Mouse (Mus musculus): ENCODE measurements around the gene Fam19a3. TPM values are rescaled to one million over a fixed set of nuclear protein-coding genes. Genes with fewer than 3 reads are reported as not detected.

Gene Fam19a3
- total RNA-seq, 2 experiments from 2014 or later: 3.8 TPM

GRCm38 (mm10) chr3:104792360-104793270 is 11.0 kb upstream of the Fam19a3 start:
- DNase-seq: no peak

DNA sequence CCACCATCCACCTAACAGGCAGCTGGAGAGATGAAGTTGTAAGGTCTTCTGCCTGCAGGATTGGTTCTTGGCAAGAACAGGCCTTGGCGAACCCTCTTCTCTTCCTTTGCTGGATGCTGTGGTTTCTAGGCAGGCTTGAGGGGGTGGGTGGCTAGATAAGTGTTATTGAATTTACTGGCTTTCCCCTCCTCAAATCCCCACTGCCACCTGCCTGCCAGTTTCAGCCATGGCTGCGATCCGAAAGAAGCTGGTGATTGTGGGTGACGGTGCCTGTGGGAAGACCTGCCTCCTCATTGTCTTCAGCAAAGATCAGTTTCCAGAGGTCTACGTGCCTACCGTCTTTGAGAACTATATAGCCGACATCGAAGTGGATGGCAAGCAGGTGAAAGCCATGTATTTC is 10.0 kb upstream of the Fam19a3 start:
- DNase-seq: no peak

- DNase-seq: no peak
These were observed 9.4 kb upstream of the Fam19a3 start for GRCm38 (mm10) chr3:104791017-104791416.

DNA sequence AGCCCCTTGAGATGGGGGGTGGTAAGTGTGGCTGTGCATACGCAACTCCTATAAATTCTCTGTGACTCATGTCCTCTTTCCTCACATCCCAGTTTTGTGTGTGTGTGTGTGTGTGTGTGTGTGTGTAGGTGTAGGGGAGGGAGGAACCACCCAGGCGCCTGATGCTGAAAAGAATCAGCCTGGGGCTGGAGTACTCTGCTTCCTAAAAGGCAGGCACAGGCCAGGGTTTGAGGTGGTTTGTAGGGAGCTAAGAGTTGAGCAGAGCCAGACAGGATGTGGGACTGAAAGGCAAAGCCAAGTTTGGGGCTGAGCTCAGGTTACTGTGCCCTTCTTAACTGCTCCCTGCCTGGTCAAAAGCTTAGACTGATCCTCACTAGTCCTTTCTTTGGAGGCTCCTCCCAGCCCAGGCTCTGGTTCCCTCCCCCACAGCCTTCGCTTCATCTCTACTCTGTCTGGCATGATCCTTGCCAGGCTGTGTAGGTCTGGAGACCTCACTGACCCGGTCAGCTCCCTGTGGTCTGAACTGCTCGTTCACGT is 8.8 kb upstream of the Fam19a3 start:
- DNase-seq: no peak

DNA sequence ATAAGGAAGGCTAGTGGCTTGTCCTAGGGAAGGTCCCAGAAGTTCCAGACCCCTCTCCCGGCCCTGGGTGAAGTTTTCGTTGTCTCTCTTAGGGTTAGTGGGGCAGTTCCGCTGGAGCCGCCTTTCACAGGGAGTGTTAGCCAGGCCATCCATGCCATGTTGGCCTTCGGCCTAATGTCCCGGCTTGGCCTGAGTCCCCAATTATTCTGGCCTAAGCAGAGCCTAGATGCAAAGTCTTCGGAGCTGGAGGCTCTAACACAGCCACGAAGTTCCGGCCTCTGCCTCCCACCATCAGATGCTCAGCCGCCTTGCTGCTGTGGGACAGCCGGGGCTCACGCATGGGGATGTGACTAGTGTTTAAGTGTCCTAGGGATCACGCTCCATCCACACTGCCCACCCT is 8.2 kb upstream of the Fam19a3 start:
- DNase-seq: no peak

- DNase-seq: no peak
These were observed 7.6 kb upstream of the Fam19a3 start for GRCm38 (mm10) chr3:104789312-104789605.

DNA sequence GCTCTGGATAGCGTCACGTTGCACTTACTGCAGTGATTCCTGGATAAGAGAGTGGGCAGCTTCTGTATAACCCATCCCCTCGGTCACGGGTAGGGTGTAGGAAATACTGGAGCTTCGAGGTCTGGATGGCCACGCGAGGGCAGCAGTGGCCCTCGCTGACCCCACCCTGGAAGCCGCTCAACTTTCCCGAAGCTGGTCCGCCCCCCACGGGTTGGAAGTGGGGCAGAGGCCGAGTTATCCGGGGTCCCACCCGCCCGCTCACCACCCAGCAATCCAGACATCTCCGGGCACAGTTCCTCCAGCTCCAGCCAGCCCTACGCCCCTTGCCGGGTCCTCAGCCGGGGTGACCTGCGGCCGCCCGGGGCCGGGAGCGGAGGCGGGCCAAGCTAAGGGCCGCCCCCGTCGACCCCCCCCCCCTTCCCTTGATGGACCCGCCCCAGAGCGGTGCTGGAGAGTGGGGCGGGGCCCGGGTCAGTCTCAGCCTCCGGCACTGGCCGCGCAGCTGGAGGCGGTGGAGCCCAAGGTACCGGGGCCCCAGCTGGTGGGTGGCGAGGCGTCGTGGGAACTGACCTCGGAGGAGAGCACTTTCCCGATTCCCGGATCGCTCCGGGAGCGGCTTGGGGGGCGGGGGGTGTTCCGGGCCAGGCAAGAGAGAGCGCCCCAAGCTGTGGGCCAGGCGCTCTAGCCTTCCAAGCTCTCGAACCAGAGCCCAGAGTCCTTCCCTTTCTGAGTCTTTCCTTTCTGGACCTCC is 7.1 kb upstream of the Fam19a3 start:
- DNase-seq: peak; percentile 88

GRCm38 (mm10) chr3:104788075-104788474 is 6.4 kb upstream of the Fam19a3 start, which contains the start of gene Rhoc:
Gene Rhoc (plus strand): TSS chr3:104788375.
- no peak for DNase-seq

DNA sequence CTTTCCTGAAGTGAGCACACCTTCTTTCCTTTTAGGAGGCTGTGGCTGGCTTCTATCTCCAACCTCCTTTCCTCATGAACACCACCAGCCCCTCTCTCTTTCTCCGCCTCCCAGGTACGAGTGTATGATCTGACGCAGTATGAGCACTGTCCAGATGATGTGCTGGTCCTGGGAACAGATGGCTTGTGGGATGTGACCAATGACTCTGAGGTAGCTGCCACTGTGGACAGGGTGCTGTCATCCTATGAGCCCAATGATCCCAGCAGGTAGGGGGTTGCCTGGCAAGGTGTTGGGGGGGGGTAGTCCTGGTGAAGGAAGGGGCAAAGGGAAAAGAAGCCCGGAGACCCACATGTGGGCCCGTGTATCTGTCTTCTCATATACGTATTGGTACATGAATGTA is 3.6 kb upstream of the Fam19a3 start:
- no peak for DNase-seq

DNA sequence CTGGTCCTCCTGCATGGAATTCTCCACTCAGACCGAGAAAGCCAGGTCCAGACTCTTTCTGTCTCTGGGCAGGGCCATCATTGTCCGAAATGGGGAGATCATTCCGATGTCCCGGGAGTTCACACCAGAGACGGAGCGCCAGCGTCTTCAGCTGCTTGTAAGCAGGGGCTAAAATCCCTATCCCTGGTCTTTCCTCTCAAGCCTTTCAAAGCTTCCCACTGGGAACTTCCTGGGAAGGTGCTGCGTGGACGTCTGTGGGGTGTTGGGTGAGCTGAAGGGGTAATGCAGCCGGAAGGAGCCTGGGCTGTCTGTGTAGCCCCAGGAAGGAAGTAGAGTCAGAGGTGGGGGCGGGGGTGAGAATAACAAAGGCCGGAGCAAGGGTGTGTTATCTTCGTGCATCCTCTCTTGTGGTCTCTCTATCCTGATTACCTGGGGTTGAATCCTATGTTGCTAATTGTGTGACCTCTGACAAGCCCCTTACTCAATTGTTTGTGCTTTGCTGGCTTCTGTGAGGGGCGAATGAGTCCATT is 2.4 kb upstream of the Fam19a3 start:
- DNase-seq: no peak

DNA sequence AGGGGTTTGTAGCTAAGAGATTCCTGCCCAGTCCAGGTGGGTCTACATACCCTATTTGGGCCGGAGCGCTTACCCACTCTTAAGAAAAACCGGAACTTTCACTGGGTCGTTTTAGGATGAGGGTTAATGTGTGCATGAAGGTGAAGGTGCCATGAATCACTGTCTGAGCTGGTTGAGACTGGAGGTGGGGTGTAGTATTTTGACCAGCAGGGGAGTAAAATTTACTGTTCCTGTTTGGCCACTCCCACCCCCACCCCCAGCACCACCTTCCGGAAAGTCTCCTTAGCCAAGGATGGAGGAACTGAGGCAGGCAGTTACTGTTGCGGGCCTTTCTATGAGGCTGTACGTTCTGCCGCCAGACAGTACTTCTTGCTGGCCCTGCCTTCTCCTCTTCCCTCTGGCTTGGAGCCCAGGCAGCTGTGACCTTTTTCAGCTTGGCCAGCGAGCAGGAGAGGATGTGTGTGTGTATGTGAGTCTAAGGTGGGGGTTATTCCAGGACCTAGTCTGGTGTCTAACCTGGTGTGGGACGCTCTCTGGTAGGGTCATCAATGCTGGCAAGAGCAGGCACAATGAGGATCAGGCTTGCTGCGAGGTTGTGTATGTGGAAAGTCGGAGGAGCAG is 531 bp upstream of the Fam19a3 start:
- peak; percentile 77 for DNase-seq

DNA sequence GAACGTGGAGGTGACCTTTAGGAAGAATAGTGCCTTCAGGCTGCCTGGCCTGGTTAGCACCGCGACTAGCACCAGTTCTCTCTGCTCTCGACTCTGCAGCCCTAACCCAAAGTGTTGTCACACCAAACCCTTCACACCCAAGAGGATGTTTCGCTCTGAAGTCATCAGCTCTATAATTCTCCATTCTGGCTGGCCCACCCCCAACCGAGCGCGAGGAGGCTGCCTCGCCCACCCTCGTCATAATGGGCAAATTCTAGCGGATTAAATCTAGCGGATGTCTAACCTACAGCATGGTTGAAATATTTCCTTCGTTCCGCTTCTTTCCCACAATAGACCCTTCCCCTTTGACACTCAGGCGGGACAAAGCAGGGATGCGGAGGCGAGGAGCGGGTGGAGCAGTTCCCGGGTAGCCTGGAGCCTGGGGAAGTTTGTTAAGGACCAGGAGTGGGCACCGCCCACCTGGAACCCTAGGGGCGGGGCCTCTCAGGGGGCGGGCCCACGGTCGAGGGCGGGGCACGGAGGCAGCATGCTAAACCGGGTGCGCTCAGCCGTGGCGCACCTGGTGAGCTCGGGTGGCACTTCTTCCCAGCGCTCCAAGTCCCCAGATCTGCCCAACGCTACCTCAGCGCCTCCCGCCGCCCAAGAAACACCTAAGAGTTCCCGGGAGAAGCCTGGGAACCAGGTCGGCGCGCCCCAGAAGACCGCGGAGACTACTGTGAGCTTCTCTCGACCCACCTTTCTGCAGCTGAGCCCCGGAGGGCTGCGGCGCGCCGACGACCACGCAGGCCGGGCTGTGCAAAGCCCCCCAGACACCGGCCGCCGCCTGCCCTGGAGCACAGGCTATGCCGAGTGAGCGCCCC is 849 bp downstream of the Fam19a3 start, which contains the start of gene Ppm1j:
Ppm1j (plus strand) TSS at position 496 of the 860 bp plus-strand sequence.
- DNase-seq: peak; percentile 78

- DNase-seq: peak; percentile 75
These were observed 1.7 kb downstream of the Fam19a3 start for GRCm38 (mm10) chr3:104779949-104780348.

- DNase-seq: no peak
These were observed 4.3 kb downstream of the Fam19a3 start for GRCm38 (mm10) chr3:104777342-104777741.

GRCm38 (mm10) chr3:104773301-104773700 is 8.3 kb downstream of the Fam19a3 start:
- DNase-seq: no peak

- no peak for DNase-seq
These were observed 10.2 kb downstream of the Fam19a3 start for GRCm38 (mm10) chr3:104771460-104771859.

GRCm38 (mm10) chr3:104770918-104771317 is 10.7 kb downstream of the Fam19a3 start:
- no peak for DNase-seq

DNA sequence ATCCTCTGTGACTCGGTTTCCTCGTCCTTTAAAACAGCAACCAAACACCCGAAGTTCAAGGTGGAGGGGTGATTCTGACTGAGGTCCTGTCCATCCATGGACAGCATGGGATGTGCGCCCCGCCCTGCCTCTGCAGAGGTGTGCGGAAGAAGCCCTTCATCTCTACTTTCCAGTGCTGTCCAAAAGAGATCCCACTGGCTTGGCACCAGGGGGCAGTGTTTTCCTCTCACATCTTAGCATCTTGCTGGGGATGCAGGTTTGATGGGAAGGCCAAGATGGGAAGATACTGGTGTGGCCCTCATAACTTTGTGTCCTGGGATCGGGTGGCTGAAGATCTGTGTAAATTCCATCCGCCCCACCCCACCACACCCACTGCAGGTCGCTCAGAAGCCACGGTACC is 11.6 kb downstream of the Fam19a3 start:
- peak; percentile 51 for DNase-seq

- DNase-seq: no peak
These were observed 12.5 kb downstream of the Fam19a3 start for GRCm38 (mm10) chr3:104769135-104769534.

- no peak for DNase-seq
These were observed 13.9 kb downstream of the Fam19a3 start for GRCm38 (mm10) chr3:104767716-104768115.

DNA sequence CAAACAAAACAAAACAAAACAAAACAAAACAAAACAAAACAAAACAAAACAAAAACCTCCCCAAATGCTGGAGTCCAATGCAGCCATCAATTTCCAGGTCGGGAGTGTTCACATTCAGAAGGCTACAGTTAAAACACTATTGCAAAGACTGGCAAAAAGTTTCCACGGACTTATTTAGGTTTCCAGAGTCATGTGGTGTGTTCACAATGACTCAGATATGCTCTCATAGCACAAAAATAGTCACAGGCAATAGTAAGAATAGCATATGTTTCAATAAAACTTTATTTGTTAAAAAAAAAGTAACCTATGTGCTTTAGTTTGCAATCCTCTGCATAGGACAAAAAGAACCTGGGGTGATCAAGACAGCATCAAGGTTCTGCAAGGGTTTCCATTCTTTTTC is 14.5 kb downstream of the Fam19a3 start:
- no peak for DNase-seq

All from gastrocnemius, postnatal 10 days (tissue).